Mouse (Mus musculus) ES-Bruce4 (cell line): ENCODE results near the gene Ddc. TPM values are rescaled to one million over a fixed set of nuclear protein-coding genes. Genes with fewer than 3 reads are reported as not detected.

Experiments
- H3K27ac ChIP-seq: 2 replicates; pipeline ENCODE4 v1.5.1; 2012; ENCODE audit warnings: low read length, inconsistent platforms; ENCODE audit not compliant: insufficient read depth
- H3K27me3 ChIP-seq: 2 replicates; pipeline ENCODE4 v1.6.1; 2012; ENCODE audit warnings: mild to moderate bottlenecking, low read length, inconsistent platforms; ENCODE audit not compliant: control insufficient read depth, poor library complexity, insufficient read depth, severe bottlenecking
- H3K36me3 ChIP-seq: 2 replicates; pipeline ENCODE4 v1.6.1; 2012; ENCODE audit warnings: inconsistent platforms, mild to moderate bottlenecking, low read length, moderate library complexity; ENCODE audit not compliant: control insufficient read depth, poor library complexity, insufficient read depth, severe bottlenecking
- H3K4me1 ChIP-seq: one replicate; pipeline ENCODE4 v1.8.1; 2011; ENCODE audit warnings: low read length; ENCODE audit not compliant: control insufficient read depth, insufficient read depth
- H3K4me3 ChIP-seq: 2 replicates; pipeline ENCODE4 v1.5.1; 2011; ENCODE audit warnings: low read depth, mild to moderate bottlenecking, low read length
- H3K9ac ChIP-seq: 2 replicates; pipeline ENCODE4 v1.6.1; 2012; ENCODE audit warnings: low read depth, mild to moderate bottlenecking, inconsistent platforms; ENCODE audit not compliant: poor library complexity, severe bottlenecking
- H3K9me3 ChIP-seq: replicated peaks from 2 replicates; pipeline ENCODE4 v1.6.1; 2012; ENCODE audit warnings: mild to moderate bottlenecking, low read length, inconsistent platforms; ENCODE audit not compliant: control insufficient read depth, poor library complexity, insufficient read depth, severe bottlenecking
- CTCF ChIP-seq: IDR thresholded peaks from one replicate; pipeline ENCODE4 v1.8.1; 2011; ENCODE audit warnings: low read depth, low read length
- EP300 ChIP-seq: IDR thresholded peaks from 2 replicates; pipeline ENCODE4 v1.6.1; 2011; ENCODE audit warnings: low read depth, low read length; ENCODE audit not compliant: insufficient read depth
- POLR2A ChIP-seq: IDR thresholded peaks from one replicate; pipeline ENCODE4 v1.8.1; 2011; ENCODE audit warnings: low read length; ENCODE audit not compliant: insufficient read depth
- polyA plus RNA-seq: library from polyadenylated mRNA; stranded (reverse); fragments of >200 nt; gene quantifications from 2 replicates; pipeline ENCODE4 v1.2.4, GENCODE M21; 2011; ENCODE audit warnings: low read depth; ENCODE audit not compliant: missing spikeins, insufficient read depth, insufficient read length

Ddc gene
- polyA plus RNA-seq, 1 experiment, result 7.0 TPM

DNA sequence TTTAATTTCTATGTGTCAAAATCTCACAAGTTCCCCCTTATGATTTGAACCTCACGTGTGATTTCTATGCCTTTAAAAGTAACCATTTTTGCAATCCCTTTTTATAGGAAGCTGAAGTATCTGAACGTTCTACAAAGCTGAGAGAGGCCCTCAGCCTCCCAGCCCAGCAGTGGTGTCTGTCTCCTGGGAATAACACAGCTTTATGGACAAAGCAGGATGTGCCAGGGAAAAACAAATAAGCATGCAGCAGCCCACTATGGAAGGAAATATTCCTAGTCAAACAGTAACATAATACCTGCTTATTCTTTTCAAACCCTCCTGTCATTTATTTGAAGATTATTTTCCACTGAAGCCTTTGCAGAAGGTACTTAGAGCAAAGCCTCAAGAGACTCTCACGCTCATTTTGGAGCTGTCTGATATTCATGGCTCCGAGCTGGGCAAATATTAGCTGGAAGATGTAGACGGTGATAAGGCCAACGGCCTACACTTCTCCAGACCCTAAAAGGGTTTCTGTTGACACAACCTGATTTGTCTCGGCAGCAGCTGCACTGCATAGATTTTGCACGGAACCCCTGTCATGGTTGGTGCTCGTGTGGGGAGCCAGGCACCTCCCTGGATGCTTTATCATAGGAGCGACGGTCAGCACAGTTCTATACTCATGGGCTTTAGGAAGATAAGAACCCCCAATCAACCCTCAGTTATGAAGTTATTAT is 13.3 kb downstream of the Ddc start:
- H3K27ac ChIP-seq, result no peak overlapping the region
- H3K4me1 ChIP-seq, result no peaks in the 10 kb centered on the region

GRCm38 (mm10) chr11:11881783-11882155 is 16.2 kb downstream of the Ddc start:
- H3K4me3 ChIP-seq, result no peak overlapping the region
- H3K4me1 ChIP-seq, result peaks cover 1% of the 10 kb centered on the region
- TF ChIP-seq POLR2A (no peak), EP300 (peak; percentile 90)
- H3K27ac ChIP-seq, result peak overlapping the region; percentile 88
- no peaks in the 10 kb centered on the region for H3K9me3 ChIP-seq
- H3K27me3 ChIP-seq, result no peaks in the 10 kb centered on the region
- H3K9ac ChIP-seq, result no peak overlapping the region
- no peaks in the 10 kb centered on the region for H3K36me3 ChIP-seq

More for the DNA sequence above, 13.3 kb downstream of the Ddc start:
- no peak overlapping the region for H3K4me3 ChIP-seq
- H3K9ac ChIP-seq, result no peak overlapping the region
- TF ChIP-seq CTCF (no peak), EP300 (no peak), POLR2A (no peak)
- H3K27me3 ChIP-seq, result no peaks in the 10 kb centered on the region
- no peaks in the 10 kb centered on the region for H3K36me3 ChIP-seq
- no peaks in the 10 kb centered on the region for H3K9me3 ChIP-seq

- Histone ChIP-seq H3K27me3 (no peaks in the 10 kb centered on the region), H3K9me3 (no peaks in the 10 kb centered on the region), H3K4me3 (no peak overlapping the region), H3K9ac (no peak overlapping the region), H3K4me1 (peaks cover 1% of the 10 kb centered on the region), H3K27ac (peak overlapping the region; percentile 88), H3K36me3 (no peaks in the 10 kb centered on the region)
- TF ChIP-seq EP300 (no peak), POLR2A (no peak), CTCF (no peak)
Observed at GRCm38 (mm10) chr11:11881026-11881782, 16.7 kb downstream of the Ddc start.

DNA sequence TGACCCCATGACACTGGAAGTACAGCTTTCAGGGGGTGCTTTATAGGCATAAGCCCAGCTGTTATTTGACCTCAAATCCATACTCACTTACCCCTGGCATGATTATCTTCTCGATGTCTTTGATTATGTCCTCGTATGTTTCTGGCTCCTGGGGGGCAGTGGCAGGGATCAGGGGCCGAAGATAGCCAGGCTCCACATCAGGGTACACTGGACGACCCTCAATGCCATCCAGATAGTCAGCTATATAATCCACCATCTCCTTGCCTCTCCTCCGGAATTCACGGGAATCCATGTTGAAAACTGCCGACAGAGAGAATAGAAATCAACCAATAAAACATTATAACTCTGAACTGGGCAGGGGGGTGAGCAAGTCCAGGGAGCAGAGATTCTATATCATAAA is 17.6 kb downstream of the Ddc start:
- Histone ChIP-seq H3K9ac (no peak overlapping the region), H3K9me3 (no peaks in the 10 kb centered on the region), H3K36me3 (no peaks in the 10 kb centered on the region), H3K4me3 (no peak overlapping the region), H3K27me3 (no peaks in the 10 kb centered on the region), H3K27ac (peak overlapping the region; percentile 88; the same call in 1 of the 2 replicates), H3K4me1 (peaks cover 1% of the 10 kb centered on the region)
- TF ChIP-seq CTCF, result no peak
- TF ChIP-seq POLR2A, result no peak
- no peak for TF ChIP-seq EP300

GRCm38 (mm10) chr11:11879699-11880002 is 18.3 kb downstream of the Ddc start:
- Histone ChIP-seq H3K4me3 (no peak overlapping the region), H3K4me1 (peaks cover 1% of the 10 kb centered on the region), H3K27ac (peak overlapping the region; percentile 81; the same call in 1 of the 2 replicates), H3K36me3 (no peaks in the 10 kb centered on the region), H3K27me3 (no peaks in the 10 kb centered on the region), H3K9ac (0 out of 2 replicates have a peak overlapping the region, but pooled peaks have one; percentile 19), H3K9me3 (no peaks in the 10 kb centered on the region)
- no peak for TF ChIP-seq EP300
- TF ChIP-seq CTCF, result no peak
- TF ChIP-seq POLR2A, result no peak

- Histone ChIP-seq H3K36me3 (no peaks in the 10 kb centered on the region), H3K9me3 (no peaks in the 10 kb centered on the region), H3K27ac (peak overlapping the region; percentile 81), H3K4me1 (peaks cover 1% of the 10 kb centered on the region), H3K27me3 (no peaks in the 10 kb centered on the region), H3K4me3 (no peak overlapping the region; the same call in 1 of the 2 replicates), H3K9ac (peak overlapping the region; percentile 19)
- no peak for TF ChIP-seq EP300
- TF ChIP-seq CTCF, result no peak
- TF ChIP-seq POLR2A, result no peak
Observed at GRCm38 (mm10) chr11:11878981-11879698, 18.8 kb downstream of the Ddc start.
